Mouse (Mus musculus) kidney, adult 2 months (tissue): Measurements from ENCODE around the gene Vpreb3. TPM values are rescaled to one million over a fixed set of nuclear protein-coding genes. Genes with fewer than 3 reads are reported as not detected.

ENCODE experiments used
- DNase-seq: peaks from one replicate; pipeline ENCODE4 v3.0.0; 2021
- H3K27ac ChIP-seq: fragments of 200-500 bp; 2 replicates; pipeline ENCODE4 v1.5.1; 2012; ENCODE audit warnings: low read depth, low read length, control low read depth, inconsistent platforms; ENCODE audit not compliant: insufficient read depth
- H3K27me3 ChIP-seq: fragments of 200-500 bp; replicated peaks from 2 replicates; pipeline ENCODE4 v1.6.1; 2012; ENCODE audit warnings: mild to moderate bottlenecking, moderate library complexity, low read length, inconsistent platforms; ENCODE audit not compliant: control insufficient read depth, insufficient read depth
- H3K36me3 ChIP-seq: fragments of 200-500 bp; 2 replicates; pipeline ENCODE4 v1.6.1; 2012; ENCODE audit warnings: mild to moderate bottlenecking, moderate library complexity, low read length, inconsistent platforms; ENCODE audit not compliant: control insufficient read depth, insufficient read depth
- H3K4me1 ChIP-seq: fragments of 200-500 bp; 2 replicates; pipeline ENCODE4 v1.6.1; 2011; ENCODE audit warnings: low read length; ENCODE audit not compliant: control insufficient read depth, insufficient read depth
- H3K4me3 ChIP-seq: fragments of 200-500 bp; 2 replicates; pipeline ENCODE4 v1.5.1; 2011; ENCODE audit warnings: mild to moderate bottlenecking, low read depth, low read length, control low read depth; ENCODE audit not compliant: insufficient read depth
- CTCF ChIP-seq: fragments of 200-500 bp; conservative IDR thresholded peaks from 2 replicates; pipeline ENCODE4 v1.5.1; 2011; ENCODE audit warnings: low read depth, mild to moderate bottlenecking, control low read depth, low read length, moderate library complexity, mixed read lengths; ENCODE audit not compliant: insufficient read depth, insufficient read length
- POLR2A ChIP-seq: fragments of 200-500 bp; IDR thresholded peaks from one replicate; pipeline ENCODE4 v1.6.1; 2011; ENCODE audit warnings: low read depth, low read length, control low read depth
- WGBS: fragments of 180-500 bp; shearing (Covaris S2); methylation state at CpG from one replicate; pipeline ENCODE4 v1.1.7; 2018; 5-methylcytosine and 5-hydroxymethylcytosine counted together
- polyA plus RNA-seq: library from polyadenylated mRNA; depleted of rRNA; stranded (reverse); fragments of >200 nt; gene quantifications from 2 replicates; pipeline ENCODE4 v1.2.3, GENCODE M21; 2012

Vpreb3 gene
- polyA plus RNA-seq, 1 experiment, result 3.8 TPM

GRCm38 (mm10) chr10:75932081-75932678, 10.7 kb upstream of the Vpreb3 start:
- H3K4me3 ChIP-seq, result peak overlapping the region; percentile 62
- H3K4me1 ChIP-seq, result peaks cover 14% of the 10 kb centered on the region
- peak; percentile 63 for DNase-seq
- H3K36me3 ChIP-seq, result no peaks in the 10 kb centered on the region
- TF ChIP-seq POLR2A, result no peak
- TF ChIP-seq CTCF, result no peak
- 0 out of 2 replicates have a peak overlapping the region, but pooled peaks have one; percentile 3 for H3K27ac ChIP-seq
- no peaks in the 10 kb centered on the region for H3K27me3 ChIP-seq
- WGBS, result 6% methylated on average over 36 of the region's 44 CpGs

- DNase-seq, result no peak
- H3K36me3 ChIP-seq, result no peaks in the 10 kb centered on the region
- peak within 1 kb of the TSS; percentile 62 for H3K4me3 ChIP-seq
- WGBS, result 35% methylated on average over 6 of the region's 6 CpGs
- TF ChIP-seq POLR2A, result no peak
- no peak for TF ChIP-seq CTCF
- H3K4me1 ChIP-seq, result peaks cover 14% of the 10 kb centered on the region
- H3K27me3 ChIP-seq, result no peaks in the 10 kb centered on the region
- H3K27ac ChIP-seq, result 0 out of 2 replicates have a peak within 1 kb of the TSS, but pooled peaks have one; percentile 3
These were observed 10.0 kb upstream of the Vpreb3 start, which contains the start of gene Chchd10 for GRCm38 (mm10) chr10:75932891-75933290. Chchd10 (plus strand) TSS chr10:75933130.

- peaks cover 14% of the 10 kb centered on the region for H3K4me1 ChIP-seq
- no peak for DNase-seq
- 86% methylated on average over 1 of the region's 1 CpGs for WGBS
- H3K4me3 ChIP-seq, result no peak overlapping the region
- H3K27me3 ChIP-seq, result no peaks in the 10 kb centered on the region
- no peak for TF ChIP-seq CTCF
- TF ChIP-seq POLR2A, result no peak
- H3K27ac ChIP-seq, result peak overlapping the region; percentile 91; the same call in 1 of the 2 replicates
- no peaks in the 10 kb centered on the region for H3K36me3 ChIP-seq
These were observed 7.9 kb upstream of the Vpreb3 start for GRCm38 (mm10) chr10:75934991-75935390.

- H3K27ac ChIP-seq, result peak within 1 kb of the TSS; percentile 96
- WGBS, result 7% methylated on average over 51 of the region's 51 CpGs
- peak within 1 kb of the TSS; percentile 89 for H3K4me3 ChIP-seq
- peak; percentile 95 for DNase-seq
- TF ChIP-seq POLR2A (peak; percentile 95), CTCF (no peak)
- H3K27me3 ChIP-seq, result no peaks in the 10 kb centered on the region
- no peaks in the 10 kb centered on the region for H3K36me3 ChIP-seq
- peaks cover 8% of the 10 kb centered on the region for H3K4me1 ChIP-seq
These were observed 6.9 kb upstream of the Vpreb3 start, which contains the start of gene Mmp11 for GRCm38 (mm10) chr10:75935680-75936541. Mmp11 (minus strand) TSS chr10:75936496.

GRCm38 (mm10) chr10:75936909-75937667, 5.8 kb upstream of the Vpreb3 start:
- Histone ChIP-seq H3K36me3 (no peaks in the 10 kb centered on the region), H3K4me1 (peaks cover 8% of the 10 kb centered on the region), H3K27ac (peak overlapping the region; percentile 1; the same call in 1 of the 2 replicates), H3K4me3 (peak overlapping the region; percentile 89), H3K27me3 (no peaks in the 10 kb centered on the region)
- DNase-seq, result peak; percentile 58
- 43% methylated on average over 18 of the region's 18 CpGs for WGBS
- TF ChIP-seq POLR2A (no peak), CTCF (no peak)

GRCm38 (mm10) chr10:75937851-75938643, 4.8 kb upstream of the Vpreb3 start:
- no peak for TF ChIP-seq POLR2A
- no peak for TF ChIP-seq CTCF
- no peaks in the 10 kb centered on the region for H3K27me3 ChIP-seq
- H3K36me3 ChIP-seq, result no peaks in the 10 kb centered on the region
- WGBS, result 43% methylated on average over 10 of the region's 10 CpGs
- H3K4me3 ChIP-seq, result no peak overlapping the region
- peaks cover 5% of the 10 kb centered on the region; the same call in 1 of the 2 replicates for H3K4me1 ChIP-seq
- peak overlapping the region; percentile 24; the same call in 1 of the 2 replicates for H3K27ac ChIP-seq
- peak; percentile 53 for DNase-seq
